Mouse (Mus musculus) bone marrow, adult 2 months (tissue): ENCODE data around the gene Aff1.

ENCODE experiments used
- CTCF ChIP-seq: fragments of 200-500 bp; IDR thresholded peaks from 2 replicates; pipeline ENCODE4 v1.5.1; 2011; ENCODE audit warnings: low read length, control low read depth; ENCODE audit not compliant: control insufficient read depth, insufficient read depth
- POLR2A ChIP-seq: fragments of 200-500 bp; IDR thresholded peaks from 2 replicates; pipeline ENCODE4 v1.6.1; 2011; ENCODE audit warnings: low read depth, mild to moderate bottlenecking, control low read depth, low read length, borderline replicate concordance; ENCODE audit not compliant: control insufficient read depth

DNA sequence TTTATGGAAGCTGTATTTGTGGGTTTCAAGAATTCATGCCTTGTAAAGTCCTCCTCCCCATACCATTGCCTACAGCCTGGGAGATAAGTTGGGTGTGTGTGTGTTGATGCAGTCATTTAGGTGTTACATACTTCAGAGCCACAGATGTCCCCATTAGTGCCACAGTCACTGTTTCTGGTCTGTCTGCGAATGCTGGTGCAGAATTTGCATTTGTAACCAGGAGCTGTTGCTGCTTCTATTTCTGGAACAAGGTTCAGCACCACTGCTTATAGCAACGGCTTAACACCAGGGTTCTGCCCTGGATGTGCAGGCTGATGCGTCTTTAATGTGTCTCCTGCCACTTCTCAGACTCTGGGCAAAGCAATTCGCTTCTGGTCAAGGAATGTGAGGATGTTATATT lies 7.4 kb downstream of the Aff1 start:
- TF ChIP-seq CTCF (no peak), POLR2A (no peak)
